Mouse (Mus musculus) forebrain, embryonic 12.5 days (tissue): ENCODE measurements at regions not wholly inside any gene's neighbourhood (a gene's known extent, or its start where the extent isn't known, plus 50 kb on each side); places are given as distances from the start of the nearest gene placed in this dataset.

ENCODE experiments used
- ATAC-seq: fragments of 200-750 bp; cut with Nextera tagmentation; 2 replicates; pipeline ENCODE4 v1.8.0; 2017; ENCODE audit warnings: moderate TSS enrichment; ENCODE audit not compliant: low FRiP score
- H3K27ac ChIP-seq: fragments of 300-500 bp; sonication (generic); 2 replicates; pipeline ENCODE4 v1.5.1; 2016; ENCODE audit warnings: mild to moderate bottlenecking
- H3K27me3 ChIP-seq: fragments of 300-500 bp; sonication (generic); 2 replicates; pipeline ENCODE4 v1.6.1; 2016; ENCODE audit warnings: mild to moderate bottlenecking
- H3K36me3 ChIP-seq: fragments of 300-500 bp; sonication (generic); replicated peaks from 2 replicates; pipeline ENCODE4 v1.6.1; 2016; ENCODE audit warnings: mild to moderate bottlenecking
- H3K4me1 ChIP-seq: fragments of 300-500 bp; sonication (generic); 2 replicates; pipeline ENCODE4 v1.6.1; 2016
- H3K4me2 ChIP-seq: fragments of 300-500 bp; sonication (generic); 2 replicates; pipeline ENCODE4 v1.6.1; 2016; ENCODE audit warnings: mild to moderate bottlenecking, moderate library complexity
- H3K4me3 ChIP-seq: fragments of 300-500 bp; sonication (generic); replicated peaks from 2 replicates; pipeline ENCODE4 v1.5.1; 2016; ENCODE audit warnings: mild to moderate bottlenecking
- H3K9ac ChIP-seq: fragments of 300-500 bp; sonication (generic); 2 replicates; pipeline ENCODE4 v1.6.1; 2016; ENCODE audit warnings: mild to moderate bottlenecking
- H3K9me3 ChIP-seq: fragments of 300-500 bp; sonication (generic); 2 replicates; pipeline ENCODE4 v1.6.1; 2016
- WGBS: fragments of 180-500 bp; shearing (Covaris S2); methylation state at CpG from one replicate; pipeline ENCODE4 v1.1.7; 2016; 5-methylcytosine and 5-hydroxymethylcytosine counted together

- no peak for ATAC-seq
- no peaks in the 10 kb centered on the region for H3K9me3 ChIP-seq
- H3K4me2 ChIP-seq, result no peak overlapping the region
- no peaks in the 10 kb centered on the region for H3K4me1 ChIP-seq
- H3K36me3 ChIP-seq, result no peaks in the 10 kb centered on the region
- 79% methylated on average over 3 of the region's 3 CpGs for WGBS
- no peak overlapping the region for H3K9ac ChIP-seq
- H3K27ac ChIP-seq, result no peak overlapping the region
- H3K27me3 ChIP-seq, result no peaks in the 10 kb centered on the region
- H3K4me3 ChIP-seq, result no peak overlapping the region
Observed at GRCm38 (mm10) chr1:80131354-80131753, 86.9 kb downstream of the Fam124b start.

GRCm38 (mm10) chr1:80123966-80124365, 94.3 kb downstream of the Fam124b start:
- Histone ChIP-seq H3K36me3 (no peaks in the 10 kb centered on the region), H3K9ac (no peak overlapping the region), H3K4me3 (no peak overlapping the region), H3K27me3 (no peaks in the 10 kb centered on the region), H3K9me3 (no peaks in the 10 kb centered on the region), H3K4me1 (no peaks in the 10 kb centered on the region), H3K4me2 (no peak overlapping the region), H3K27ac (no peak overlapping the region)
- 88% methylated on average over 2 of the region's 2 CpGs for WGBS
- no peak for ATAC-seq

- Histone ChIP-seq H3K9me3 (no peaks in the 10 kb centered on the region), H3K36me3 (no peaks in the 10 kb centered on the region), H3K4me2 (no peak overlapping the region), H3K27ac (no peak overlapping the region), H3K9ac (no peak overlapping the region), H3K27me3 (no peaks in the 10 kb centered on the region), H3K4me1 (no peaks in the 10 kb centered on the region), H3K4me3 (no peak overlapping the region)
- no peak for ATAC-seq
- 53% methylated on average over 2 of the region's 2 CpGs for WGBS
Observed at GRCm38 (mm10) chr1:80115913-80116312, 102.4 kb downstream of the Fam124b start.

- no peaks in the 10 kb centered on the region for H3K36me3 ChIP-seq
- H3K4me3 ChIP-seq, result no peak overlapping the region
- H3K9me3 ChIP-seq, result no peaks in the 10 kb centered on the region
- H3K4me2 ChIP-seq, result no peak overlapping the region
- no peak for ATAC-seq
- no peak overlapping the region for H3K27ac ChIP-seq
- H3K4me1 ChIP-seq, result no peaks in the 10 kb centered on the region
- 80% methylated on average over 2 of the region's 2 CpGs for WGBS
- no peaks in the 10 kb centered on the region for H3K27me3 ChIP-seq
- H3K9ac ChIP-seq, result no peak overlapping the region
Observed at GRCm38 (mm10) chr1:80107747-80108476, 110.4 kb downstream of the Fam124b start.

DNA sequence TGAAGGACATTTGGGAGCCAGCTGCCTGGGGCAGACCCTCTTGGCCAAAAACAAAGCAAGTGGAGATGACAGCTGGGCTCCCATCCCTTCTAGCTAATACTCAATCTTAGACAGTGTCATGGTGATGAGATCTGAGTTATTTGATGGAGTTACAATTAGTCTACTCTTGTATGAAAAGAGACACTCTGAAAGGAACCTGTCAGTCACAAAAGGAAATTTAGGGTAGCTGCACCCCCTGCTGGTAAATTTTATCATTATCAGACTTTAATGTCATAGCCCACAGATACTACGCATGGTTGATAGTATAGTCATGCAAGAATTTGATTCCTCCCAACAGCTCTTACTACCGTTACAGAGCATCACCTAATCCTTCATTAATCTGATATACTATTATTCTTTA, 112.0 kb downstream of the Fam124b start:
- H3K9me3 ChIP-seq, result no peaks in the 10 kb centered on the region
- 74% methylated on average over 2 of the region's 2 CpGs for WGBS
- no peak overlapping the region for H3K4me3 ChIP-seq
- H3K4me2 ChIP-seq, result no peak overlapping the region
- no peaks in the 10 kb centered on the region for H3K4me1 ChIP-seq
- H3K9ac ChIP-seq, result no peak overlapping the region
- no peaks in the 10 kb centered on the region for H3K36me3 ChIP-seq
- peak; percentile 33; the same call in 1 of the 2 replicates for ATAC-seq
- no peaks in the 10 kb centered on the region for H3K27me3 ChIP-seq
- H3K27ac ChIP-seq, result no peak overlapping the region

- H3K9me3 ChIP-seq, result 0 out of 2 replicates have a peak, but pooled peaks cover 6% of the 10 kb centered on the region
- H3K9ac ChIP-seq, result no peak overlapping the region
- WGBS, result 100% methylated on average over 1 of the region's 1 CpGs
- no peak overlapping the region for H3K27ac ChIP-seq
- no peaks in the 10 kb centered on the region for H3K4me1 ChIP-seq
- ATAC-seq, result no peak
- no peak overlapping the region for H3K4me2 ChIP-seq
- H3K4me3 ChIP-seq, result no peak overlapping the region
- no peaks in the 10 kb centered on the region for H3K27me3 ChIP-seq
- no peaks in the 10 kb centered on the region for H3K36me3 ChIP-seq
Observed at GRCm38 (mm10) chr1:80098266-80098665, 120.0 kb downstream of the Fam124b start.

DNA sequence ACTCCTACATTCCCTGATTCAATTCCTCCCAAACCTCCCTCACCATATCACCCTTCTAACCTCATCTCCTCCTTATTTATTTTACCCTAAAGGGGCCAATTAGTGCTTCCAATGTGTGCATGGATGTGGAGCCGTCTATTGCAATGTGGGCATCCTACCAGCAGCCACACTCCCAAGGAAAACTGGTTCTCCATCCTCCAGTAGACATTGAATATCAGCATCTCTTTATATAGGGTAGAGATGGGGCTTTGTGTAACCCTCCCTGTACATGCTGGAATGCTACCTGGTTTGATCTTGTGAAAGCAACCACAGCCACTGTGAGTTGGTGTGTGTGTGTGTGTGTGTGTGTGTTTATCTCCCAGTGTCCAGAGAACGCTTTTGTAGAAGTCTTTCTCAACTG, 126.5 kb downstream of the Fam124b start:
- H3K4me2 ChIP-seq, result no peak overlapping the region
- H3K9me3 ChIP-seq, result 0 out of 2 replicates have a peak, but pooled peaks cover 6% of the 10 kb centered on the region
- no peak overlapping the region for H3K9ac ChIP-seq
- H3K27me3 ChIP-seq, result no peaks in the 10 kb centered on the region
- WGBS, result 84% methylated on average over 2 of the region's 2 CpGs
- H3K4me1 ChIP-seq, result no peaks in the 10 kb centered on the region
- no peaks in the 10 kb centered on the region for H3K36me3 ChIP-seq
- no peak overlapping the region for H3K27ac ChIP-seq
- H3K4me3 ChIP-seq, result no peak overlapping the region
- no peak for ATAC-seq

DNA sequence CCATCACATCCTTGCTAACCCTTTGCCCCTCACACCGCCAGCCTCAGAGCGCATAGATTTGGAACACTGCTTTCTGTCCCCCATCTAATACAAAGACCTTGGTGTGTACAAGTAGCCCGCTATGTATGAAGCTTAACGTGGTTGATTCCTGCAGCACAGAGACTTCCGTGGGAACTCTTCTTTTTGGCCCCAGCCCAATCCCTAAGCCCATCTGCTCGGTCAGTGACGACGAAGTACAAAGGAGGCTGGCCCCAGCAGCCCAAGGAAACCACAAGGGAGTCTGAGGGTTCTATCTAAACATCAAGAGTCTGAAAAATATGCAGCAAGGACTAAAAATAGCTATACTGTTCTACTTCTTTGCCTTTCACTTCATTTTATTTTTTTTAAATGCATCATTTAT, 126.9 kb downstream of the Fam124b start:
- Histone ChIP-seq H3K4me2 (no peak overlapping the region), H3K36me3 (no peaks in the 10 kb centered on the region), H3K4me1 (no peaks in the 10 kb centered on the region), H3K27me3 (no peaks in the 10 kb centered on the region), H3K27ac (no peak overlapping the region), H3K4me3 (no peak overlapping the region), H3K9ac (no peak overlapping the region), H3K9me3 (0 out of 2 replicates have a peak, but pooled peaks cover 6% of the 10 kb centered on the region)
- WGBS, result 86% methylated on average over 8 of the region's 8 CpGs
- no peak for ATAC-seq

- 81% methylated on average over 5 of the region's 5 CpGs for WGBS
- 0 out of 2 replicates have a peak, but pooled peaks cover 1% of the 10 kb centered on the region for H3K9me3 ChIP-seq
- no peak overlapping the region for H3K4me3 ChIP-seq
- no peak overlapping the region for H3K9ac ChIP-seq
- H3K27me3 ChIP-seq, result no peaks in the 10 kb centered on the region
- no peak for ATAC-seq
- no peaks in the 10 kb centered on the region for H3K4me1 ChIP-seq
- H3K4me2 ChIP-seq, result no peak overlapping the region
- H3K36me3 ChIP-seq, result no peaks in the 10 kb centered on the region
- H3K27ac ChIP-seq, result no peak overlapping the region
Observed at GRCm38 (mm10) chr1:80088651-80089050, 129.6 kb downstream of the Fam124b start.

- Histone ChIP-seq H3K27me3 (no peaks in the 10 kb centered on the region), H3K9ac (no peak overlapping the region), H3K4me1 (no peaks in the 10 kb centered on the region; the same call in 1 of the 2 replicates), H3K4me2 (no peak overlapping the region), H3K4me3 (no peak overlapping the region), H3K36me3 (no peaks in the 10 kb centered on the region), H3K9me3 (no peaks in the 10 kb centered on the region), H3K27ac (no peak overlapping the region)
- ATAC-seq, result no peak
- 83% methylated on average over 4 of the region's 4 CpGs for WGBS
Observed at GRCm38 (mm10) chr1:80076357-80076756, 141.9 kb downstream of the Fam124b start.

DNA sequence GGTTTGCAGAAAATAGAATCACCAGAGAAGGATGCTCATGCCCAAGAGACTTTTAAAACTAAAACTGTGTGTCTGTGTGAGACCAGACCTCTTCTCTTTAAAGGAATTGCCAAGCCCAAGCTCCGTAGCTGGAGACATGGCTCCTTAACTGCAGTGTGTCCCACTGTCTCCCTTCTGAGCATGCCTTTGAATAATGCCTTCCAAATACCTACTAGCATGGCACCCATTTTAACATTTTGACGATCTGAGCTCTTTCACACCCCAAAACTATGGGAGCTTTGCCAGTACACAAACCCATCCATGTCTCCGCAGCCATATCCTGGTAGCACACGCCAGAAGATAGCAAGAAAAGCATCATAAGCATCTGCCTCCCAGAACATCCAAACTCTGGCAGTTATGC, 143.9 kb downstream of the Fam124b start:
- Histone ChIP-seq H3K9ac (no peak overlapping the region), H3K4me3 (no peak overlapping the region), H3K4me1 (no peaks in the 10 kb centered on the region), H3K4me2 (no peak overlapping the region), H3K27me3 (no peaks in the 10 kb centered on the region), H3K36me3 (no peaks in the 10 kb centered on the region), H3K27ac (no peak overlapping the region), H3K9me3 (no peaks in the 10 kb centered on the region)
- 93% methylated on average over 4 of the region's 4 CpGs for WGBS
- no peak for ATAC-seq

DNA sequence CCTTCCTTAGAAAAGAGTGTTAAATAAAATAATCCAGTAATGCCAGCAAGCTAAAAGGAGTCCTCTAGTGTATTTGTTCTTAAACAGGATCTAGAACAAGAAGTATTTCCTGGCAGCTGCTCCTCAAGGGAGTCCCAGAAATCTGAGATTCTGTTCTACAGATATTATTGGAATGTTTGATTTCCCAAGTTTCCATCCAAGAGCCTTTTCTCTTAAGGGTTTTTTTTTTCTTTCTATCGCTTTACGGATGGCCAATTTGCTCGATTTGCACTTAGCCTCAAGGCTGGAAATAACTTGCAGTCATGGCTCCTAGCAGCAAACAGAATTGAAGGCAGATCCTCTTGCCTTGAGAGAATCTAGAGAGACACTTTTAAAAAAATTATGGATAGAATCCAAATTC, 144.3 kb downstream of the Fam124b start:
- Histone ChIP-seq H3K4me3 (no peak overlapping the region), H3K4me1 (no peaks in the 10 kb centered on the region), H3K9ac (no peak overlapping the region), H3K27me3 (no peaks in the 10 kb centered on the region), H3K4me2 (no peak overlapping the region), H3K36me3 (no peaks in the 10 kb centered on the region), H3K9me3 (no peaks in the 10 kb centered on the region), H3K27ac (no peak overlapping the region)
- ATAC-seq, result no peak
- 92% methylated on average over 3 of the region's 3 CpGs for WGBS

GRCm38 (mm10) chr1:80069141-80069540, 149.1 kb downstream of the Fam124b start:
- H3K27me3 ChIP-seq, result no peaks in the 10 kb centered on the region
- no peaks in the 10 kb centered on the region for H3K4me1 ChIP-seq
- no peaks in the 10 kb centered on the region for H3K36me3 ChIP-seq
- H3K9me3 ChIP-seq, result no peaks in the 10 kb centered on the region
- 87% methylated on average over 4 of the region's 4 CpGs for WGBS
- ATAC-seq, result no peak
- H3K9ac ChIP-seq, result no peak overlapping the region
- no peak overlapping the region for H3K4me2 ChIP-seq
- H3K4me3 ChIP-seq, result no peak overlapping the region
- no peak overlapping the region for H3K27ac ChIP-seq
